Comparison of ENCODE assay signal across 14 mouse cellular contexts in the genomic region with DNA sequence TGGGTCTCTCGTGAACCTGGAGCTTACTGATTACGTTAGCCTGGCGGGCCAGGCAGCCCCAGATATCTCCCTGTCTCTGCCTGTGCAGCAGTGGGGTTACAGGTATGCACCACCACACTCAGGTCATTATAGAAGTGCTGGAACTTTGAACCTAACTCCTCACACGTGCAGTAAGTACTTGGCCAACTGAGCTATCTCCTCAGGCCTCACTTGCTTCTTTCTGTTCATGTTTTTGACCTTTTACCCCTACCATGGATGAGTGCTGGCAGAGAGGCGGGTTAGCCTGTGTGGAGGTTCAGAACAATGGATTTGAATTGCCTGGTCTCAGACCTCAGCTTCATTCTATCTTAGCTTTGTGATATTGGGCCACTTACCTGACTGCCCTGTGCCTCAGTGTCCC.
"Had no signal": no experiment of that assay in that cellular context is flagged by ENCODE, and none has a peak within 500 bp of the region (broad histone marks: within the 10 kb centered on the region; RNA-seq: fewer than 3 reads in every experiment).

No protein-coding gene starts in this region.

- H3K9ac ChIP-seq: lung, embryonic 14.5 days; midbrain, embryonic 13.5 days; midbrain, embryonic 15.5 days; neural tube, embryonic 12.5 days; stomach, embryonic 15.5 days had no signal

- DNase-seq: lung, adult 18-20 months; lung, embryonic 14.5 days; lung, postnatal 10 days; right cerebral cortex, postnatal 14 days; thymus, adult 2 months; thymus, postnatal 25 days; thymus, postnatal 4 days had no signal

- H3K4me2 ChIP-seq: lung, embryonic 14.5 days; midbrain, embryonic 13.5 days; midbrain, embryonic 15.5 days; neural tube, embryonic 12.5 days; stomach, embryonic 15.5 days had no signal

- H3K9me3 ChIP-seq: megakaryocyte, embryonic 14.5 days; midbrain, embryonic 13.5 days; midbrain, embryonic 15.5 days; neural tube, embryonic 12.5 days; stomach, embryonic 15.5 days had no signal

- H3K27ac ChIP-seq: macrophage; midbrain, embryonic 13.5 days; midbrain, embryonic 15.5 days; neural tube, embryonic 12.5 days; stomach, embryonic 15.5 days; stomach, postnatal 0 days had no signal

- H3K27me3 ChIP-seq: megakaryocyte, embryonic 14.5 days; midbrain, embryonic 13.5 days; midbrain, embryonic 15.5 days; neural tube, embryonic 12.5 days; stomach, embryonic 15.5 days had no signal

- H3K4me3 ChIP-seq: megakaryocyte, embryonic 14.5 days; midbrain, embryonic 13.5 days; midbrain, embryonic 15.5 days; neural tube, embryonic 12.5 days; stomach, embryonic 15.5 days had no signal

- H3K4me1 ChIP-seq: megakaryocyte, embryonic 14.5 days; midbrain, embryonic 15.5 days; neural tube, embryonic 12.5 days; stomach, embryonic 15.5 days had no signal

- ATAC-seq: midbrain, embryonic 13.5 days; midbrain, embryonic 15.5 days had no signal
